ENCODE assay signal across 8 mouse cellular contexts in the genomic region with DNA sequence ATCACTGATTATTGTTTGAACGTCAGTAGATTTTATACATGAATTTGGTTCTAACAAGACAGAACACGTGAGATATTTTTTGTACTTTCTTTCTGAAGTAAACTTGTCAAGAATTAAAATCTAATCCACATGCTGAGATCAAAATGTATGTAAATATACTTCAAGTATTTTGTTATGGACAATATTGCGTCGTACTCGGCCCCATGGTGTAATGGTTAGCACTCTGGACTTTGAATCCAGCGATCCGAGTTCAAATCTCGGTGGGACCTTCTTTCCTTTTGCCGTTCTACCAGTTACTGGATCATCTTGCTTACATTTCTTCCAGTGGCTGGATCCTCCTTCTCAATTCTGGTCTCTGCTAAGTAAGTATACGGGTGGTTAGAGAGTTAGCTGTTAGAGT. TPM values are rescaled to one million over a fixed set of nuclear protein-coding genes. Genes with fewer than 3 reads are reported as not detected.
A peak's percentile ranks its signal among the peaks of the same experiment; 100 is the strongest.
DNase-seq lines count a peak whose midpoint lies in the region; ATAC-seq and TF ChIP-seq lines count a peak whose summit lies in the region.

No protein-coding gene starts in this region.

- peak overlapping the region; percentile 68 for H3K4me2 ChIP-seq in heart, embryonic 11.5 days
- peak overlapping the region; percentile 77 for H3K4me2 ChIP-seq in kidney, embryonic 15.5 days
- peak overlapping the region; percentile 73 for H3K4me2 ChIP-seq in limb, embryonic 14.5 days (replicated peaks; ENCODE audit: low read depth, low read length, severe bottlenecking)
- peak overlapping the region; percentile 85 for H3K4me2 ChIP-seq in midbrain, embryonic 14.5 days (ENCODE audit: low read length)

- DNase-seq in B cell, adult 2 months, result peak; percentile 86 to 89
- DNase-seq in adrenal gland, postnatal 25 days, result peak; percentile 69
- peak; percentile 94 for DNase-seq in limb, embryonic 14.5 days (ENCODE audit: low spot score)
- DNase-seq in midbrain, embryonic 14.5 days, result peak; percentile 88
- peak; percentile 80 to 91 for DNase-seq in spleen, postnatal 4 days (ENCODE audit: low spot score in 2 of 2)

- H3K4me1 ChIP-seq in heart, embryonic 11.5 days (ENCODE audit: control insufficient read depth, insufficient read depth, low read length), result no peaks in the 10 kb centered on the region
- H3K4me1 ChIP-seq in kidney, embryonic 15.5 days, result peaks cover 8% of the 10 kb centered on the region
- 0 out of 2 replicates have a peak, but pooled peaks cover 4% of the 10 kb centered on the region for H3K4me1 ChIP-seq in limb, embryonic 14.5 days (ENCODE audit: control insufficient read depth, insufficient read depth, low read length)
- H3K4me1 ChIP-seq in midbrain, embryonic 14.5 days (ENCODE audit: control insufficient read depth, insufficient read depth, low read length), result no peaks in the 10 kb centered on the region

- 0 out of 2 replicates have a peak overlapping the region, but pooled peaks have one; percentile 41 for H3K27ac ChIP-seq in heart, embryonic 11.5 days (ENCODE audit: low read depth, low read length)
- peak overlapping the region; percentile 71 for H3K27ac ChIP-seq in kidney, embryonic 15.5 days
- H3K27ac ChIP-seq in limb, embryonic 14.5 days (replicated peaks; ENCODE audit: low read depth, low read length), result 0 out of 2 replicates have a peak overlapping the region, but pooled peaks have one; percentile 48
- no peak overlapping the region for H3K27ac ChIP-seq in midbrain, embryonic 14.5 days (replicated peaks; ENCODE audit: low read depth, low read length)

- no peaks in the 10 kb centered on the region for H3K9me3 ChIP-seq in heart, embryonic 11.5 days (replicated peaks; ENCODE audit: control insufficient read depth, low read length)
- H3K9me3 ChIP-seq in kidney, embryonic 15.5 days (replicated peaks), result no peaks in the 10 kb centered on the region
- no peaks in the 10 kb centered on the region for H3K9me3 ChIP-seq in limb, embryonic 14.5 days (ENCODE audit: control insufficient read depth, low read length)
- H3K9me3 ChIP-seq in midbrain, embryonic 14.5 days (ENCODE audit: control insufficient read depth, low read length), result no peaks in the 10 kb centered on the region

- peak; percentile 43 for ATAC-seq in erythroblast, adult 5-6 weeks (replicated peaks; ENCODE audit: low FRiP score, poor library complexity, severe bottlenecking)
- ATAC-seq in heart, embryonic 11.5 days (replicated peaks; ENCODE audit: insufficient number of reproducible peaks, low FRiP score, low TSS enrichment), result peak; percentile 59
- peak; percentile 40 for ATAC-seq in kidney, embryonic 15.5 days (replicated peaks; ENCODE audit: low FRiP score)
- 0 out of 2 replicates have a peak, but pooled peaks have one; percentile 14 for ATAC-seq in limb, embryonic 14.5 days (ENCODE audit: low FRiP score, low read depth)
- ATAC-seq in midbrain, embryonic 14.5 days (ENCODE audit: low FRiP score, low TSS enrichment), result peak; percentile 41; the same call in 1 of the 2 replicates

- under 1% methylated on average over 10 of the region's 10 CpGs for WGBS in heart, embryonic 11.5 days (ENCODE audit: insufficient replicate concordance)
- under 1% methylated on average over 10 of the region's 10 CpGs for WGBS in kidney, embryonic 15.5 days
- WGBS in limb, embryonic 14.5 days, result under 1% methylated on average over 10 of the region's 10 CpGs
- 1% methylated on average over 10 of the region's 10 CpGs for WGBS in midbrain, embryonic 14.5 days

- no peak overlapping the region for H3K9ac ChIP-seq in heart, embryonic 11.5 days (ENCODE audit: low read depth, low read length)
- 0 out of 2 replicates have a peak overlapping the region, but pooled peaks have one; percentile 27 for H3K9ac ChIP-seq in kidney, embryonic 15.5 days
- H3K9ac ChIP-seq in limb, embryonic 14.5 days (ENCODE audit: low read depth, low read length, severe bottlenecking), result no peak overlapping the region
- no peak overlapping the region for H3K9ac ChIP-seq in midbrain, embryonic 14.5 days (replicated peaks; ENCODE audit: low read length)

- TF ChIP-seq POLR2A in limb, embryonic 14.5 days (IDR thresholded peaks at IDR 0.05; ENCODE audit: borderline replicate concordance, extremely low read depth, insufficient read depth, insufficient read length), result no peak

- H3K27me3 ChIP-seq in heart, embryonic 11.5 days (ENCODE audit: control insufficient read depth, insufficient read depth, low read length), result no peaks in the 10 kb centered on the region
- H3K27me3 ChIP-seq in kidney, embryonic 15.5 days, result no peaks in the 10 kb centered on the region
- H3K27me3 ChIP-seq in limb, embryonic 14.5 days (ENCODE audit: control insufficient read depth, insufficient read depth, low read length), result no peaks in the 10 kb centered on the region
- H3K27me3 ChIP-seq in midbrain, embryonic 14.5 days (ENCODE audit: control insufficient read depth, insufficient read depth, low read length), result no peaks in the 10 kb centered on the region

- peak overlapping the region; percentile 47 for H3K4me3 ChIP-seq in heart, embryonic 11.5 days (ENCODE audit: low read depth, low read length)
- peak overlapping the region; percentile 54 for H3K4me3 ChIP-seq in kidney, embryonic 15.5 days (replicated peaks)
- peak overlapping the region; percentile 52 for H3K4me3 ChIP-seq in limb, embryonic 14.5 days (replicated peaks; ENCODE audit: low read length)
- peak overlapping the region; percentile 46 for H3K4me3 ChIP-seq in midbrain, embryonic 14.5 days (replicated peaks; ENCODE audit: low read depth, low read length)

- H3K36me3 ChIP-seq in heart, embryonic 11.5 days (ENCODE audit: control insufficient read depth, insufficient read depth, low read length), result no peaks in the 10 kb centered on the region
- H3K36me3 ChIP-seq in kidney, embryonic 15.5 days, result no peaks in the 10 kb centered on the region
- no peaks in the 10 kb centered on the region for H3K36me3 ChIP-seq in limb, embryonic 14.5 days (ENCODE audit: control insufficient read depth, insufficient read depth, low read length)
- no peaks in the 10 kb centered on the region for H3K36me3 ChIP-seq in midbrain, embryonic 14.5 days (ENCODE audit: control insufficient read depth, insufficient read depth, low read length)

RNA-seq across cellular contexts. Expression of gene Hist1h4h, which starts 11.4 kb away (rescaled TPM):
- 474 and 516 TPM in 2 replicates for total RNA-seq in adrenal gland, postnatal 25 days (2021)
- 19.8 and 50.6 TPM in 2 replicates for total RNA-seq in erythroblast, adult 5-6 weeks (2015; ENCODE audit: low replicate concordance)
- total RNA-seq in erythroblast, adult 5-6 weeks (2017; ENCODE audit: low replicate concordance), result 443 and 524 TPM in 2 replicates
- polyA plus RNA-seq in heart, embryonic 11.5 days (2014; fragmentation: Nextera tagmentation; extraction: Ambion mirVana), result 2.1 and 3.4 TPM in 2 replicates
- polyA plus RNA-seq in kidney, embryonic 15.5 days (2015; fragmentation: Nextera tagmentation; extraction: Ambion mirVana), result 7.5 and 7.8 TPM in 2 replicates
- polyA plus RNA-seq in limb, embryonic 14.5 days (2012; rRNA removed), result 18.2 and 19.2 TPM in 2 replicates
- polyA plus RNA-seq in limb, embryonic 14.5 days (2014; fragmentation: Nextera tagmentation; extraction: Ambion mirVana), result 5.5 and 8.1 TPM in 2 replicates
- 4.1 and 6.4 TPM in 2 replicates for polyA plus RNA-seq in midbrain, embryonic 14.5 days (2014; fragmentation: Nextera tagmentation; extraction: Ambion mirVana)

RNA-seq across cellular contexts. Expression of gene Hist1h2af, which starts 14.3 kb away (rescaled TPM):
- total RNA-seq in adrenal gland, postnatal 25 days (2021), result 63.3 and 106 TPM in 2 replicates
- 20.7 and 32.7 TPM in 2 replicates for total RNA-seq in erythroblast, adult 5-6 weeks (2015; ENCODE audit: low replicate concordance)
- total RNA-seq in erythroblast, adult 5-6 weeks (2017; ENCODE audit: low replicate concordance), result 925 and 1,298 TPM in 2 replicates
- polyA plus RNA-seq in heart, embryonic 11.5 days (2014; fragmentation: Nextera tagmentation; extraction: Ambion mirVana), result 1.4 and 2.3 TPM in 2 replicates
- polyA plus RNA-seq in kidney, embryonic 15.5 days (2015; fragmentation: Nextera tagmentation; extraction: Ambion mirVana), result 3.3 and 7.3 TPM in 2 replicates
- 557 and 662 TPM in 2 replicates for polyA plus RNA-seq in limb, embryonic 14.5 days (2012; rRNA removed)
- 9.1 and 11.0 TPM in 2 replicates for polyA plus RNA-seq in limb, embryonic 14.5 days (2014; fragmentation: Nextera tagmentation; extraction: Ambion mirVana)
- polyA plus RNA-seq in midbrain, embryonic 14.5 days (2014; fragmentation: Nextera tagmentation; extraction: Ambion mirVana), result 3.4 and 4.6 TPM in 2 replicates

RNA-seq across cellular contexts. Expression of gene Hist1h3g, which starts 15.8 kb away (rescaled TPM):
- total RNA-seq in adrenal gland, postnatal 25 days (2021), result 24.0 and 39.4 TPM in 2 replicates
- 74.4 and 97.2 TPM in 2 replicates for total RNA-seq in erythroblast, adult 5-6 weeks (2015; ENCODE audit: low replicate concordance)
- total RNA-seq in erythroblast, adult 5-6 weeks (2017; ENCODE audit: low replicate concordance), result 54.5 and 131 TPM in 2 replicates
- 2.8 and 3.1 TPM in 2 replicates for polyA plus RNA-seq in heart, embryonic 11.5 days (2014; fragmentation: Nextera tagmentation; extraction: Ambion mirVana)
- 6.6 and 6.9 TPM in 2 replicates for polyA plus RNA-seq in kidney, embryonic 15.5 days (2015; fragmentation: Nextera tagmentation; extraction: Ambion mirVana)
- 32.6 and 62.7 TPM in 2 replicates for polyA plus RNA-seq in limb, embryonic 14.5 days (2012; rRNA removed)
- 4.1 and 6.7 TPM in 2 replicates for polyA plus RNA-seq in limb, embryonic 14.5 days (2014; fragmentation: Nextera tagmentation; extraction: Ambion mirVana)
- polyA plus RNA-seq in midbrain, embryonic 14.5 days (2014; fragmentation: Nextera tagmentation; extraction: Ambion mirVana), result 0.77 and 1.4 TPM in 2 replicates

RNA-seq across cellular contexts. Expression of gene Hist1h2bh, which starts 23.8 kb away (rescaled TPM):
- total RNA-seq in adrenal gland, postnatal 25 days (2021), result 6.6 and 6.8 TPM in 2 replicates
- total RNA-seq in erythroblast, adult 5-6 weeks (2015; ENCODE audit: low replicate concordance), result 13.4 and 18.2 TPM in 2 replicates
- total RNA-seq in erythroblast, adult 5-6 weeks (2017; ENCODE audit: low replicate concordance), result 63.0 and 67.3 TPM in 2 replicates
- polyA plus RNA-seq in heart, embryonic 11.5 days (2014; fragmentation: Nextera tagmentation; extraction: Ambion mirVana), result 0.43 and 0.66 TPM in 2 replicates
- 0.91 and 1.1 TPM in 2 replicates for polyA plus RNA-seq in kidney, embryonic 15.5 days (2015; fragmentation: Nextera tagmentation; extraction: Ambion mirVana)
- polyA plus RNA-seq in limb, embryonic 14.5 days (2012; rRNA removed), result 5.2 and 6.1 TPM in 2 replicates
- polyA plus RNA-seq in limb, embryonic 14.5 days (2014; fragmentation: Nextera tagmentation; extraction: Ambion mirVana), result 0.48 and 0.57 TPM in 2 replicates
- polyA plus RNA-seq in midbrain, embryonic 14.5 days (2014; fragmentation: Nextera tagmentation; extraction: Ambion mirVana), result 0.13 and 0.30 TPM in 2 replicates

RNA-seq across cellular contexts. Expression of gene Hist1h3f, which starts 24.4 kb away (rescaled TPM):
- 33.9 and 36.7 TPM in 2 replicates for total RNA-seq in adrenal gland, postnatal 25 days (2021)
- 12.7 and 21.7 TPM in 2 replicates for total RNA-seq in erythroblast, adult 5-6 weeks (2015; ENCODE audit: low replicate concordance)
- total RNA-seq in erythroblast, adult 5-6 weeks (2017; ENCODE audit: low replicate concordance), result 51.2 and 57.7 TPM in 2 replicates
- polyA plus RNA-seq in heart, embryonic 11.5 days (2014; fragmentation: Nextera tagmentation; extraction: Ambion mirVana), result 0.19 TPM in 1 of 2 replicates, not detected in the other
- polyA plus RNA-seq in kidney, embryonic 15.5 days (2015; fragmentation: Nextera tagmentation; extraction: Ambion mirVana), result 0.86 and 1.3 TPM in 2 replicates
- 4.1 and 7.4 TPM in 2 replicates for polyA plus RNA-seq in limb, embryonic 14.5 days (2012; rRNA removed)
- 0.65 and 1.00 TPM in 2 replicates for polyA plus RNA-seq in limb, embryonic 14.5 days (2014; fragmentation: Nextera tagmentation; extraction: Ambion mirVana)
- polyA plus RNA-seq in midbrain, embryonic 14.5 days (2014; fragmentation: Nextera tagmentation; extraction: Ambion mirVana), result 0.32 and 0.47 TPM in 2 replicates
